Mouse (Mus musculus) liver, embryonic 13.5 days (tissue): ENCODE data around the gene Dspp. TPM values are rescaled to one million over a fixed set of nuclear protein-coding genes. Genes with fewer than 3 reads are reported as not detected.

Source experiments
- ATAC-seq: fragments of 200-750 bp; cut with Nextera tagmentation; 2 replicates; pipeline ENCODE4 v1.8.0; 2017; ENCODE audit warnings: low read depth, mild to moderate bottlenecking, moderate number of reproducible peaks, moderate library complexity
- DNase-seq: peaks from one replicate; pipeline ENCODE4 v3.0.0; 2022
- H3K27ac ChIP-seq: fragments of 300-500 bp; sonication (generic); 2 replicates; pipeline ENCODE4 v1.5.1; 2015; ENCODE audit warnings: moderate library complexity, mild to moderate bottlenecking, inconsistent platforms
- H3K27me3 ChIP-seq: fragments of 300-500 bp; sonication (generic); 2 replicates; pipeline ENCODE4 v1.6.1; 2015; ENCODE audit warnings: mild to moderate bottlenecking, inconsistent platforms
- H3K36me3 ChIP-seq: fragments of 300-500 bp; sonication (generic); 2 replicates; pipeline ENCODE4 v1.6.1; 2015; ENCODE audit warnings: mild to moderate bottlenecking, inconsistent platforms
- H3K4me1 ChIP-seq: fragments of 300-500 bp; sonication (generic); replicated peaks from 2 replicates; pipeline ENCODE4 v1.6.1; 2015; ENCODE audit warnings: inconsistent platforms
- H3K4me2 ChIP-seq: fragments of 300-500 bp; sonication (generic); 2 replicates; pipeline ENCODE4 v1.6.1; 2015; ENCODE audit warnings: inconsistent platforms, mild to moderate bottlenecking, moderate library complexity
- H3K4me3 ChIP-seq: fragments of 300-500 bp; sonication (generic); replicated peaks from 2 replicates; pipeline ENCODE4 v1.5.1; 2015; ENCODE audit warnings: mild to moderate bottlenecking, inconsistent platforms
- H3K9ac ChIP-seq: fragments of 300-500 bp; sonication (generic); 2 replicates; pipeline ENCODE4 v1.6.1; 2015; ENCODE audit warnings: mild to moderate bottlenecking, inconsistent platforms
- H3K9me3 ChIP-seq: fragments of 300-500 bp; sonication (generic); replicated peaks from 2 replicates; pipeline ENCODE4 v1.6.1; 2016; ENCODE audit warnings: inconsistent platforms
- WGBS: fragments of 180-500 bp; shearing (Covaris S2); methylation state at CpG from one replicate; pipeline ENCODE4 v1.1.7; 2015; ENCODE audit not compliant: insufficient replicate concordance; 5-methylcytosine and 5-hydroxymethylcytosine counted together
- polyA plus RNA-seq: library from polyadenylated mRNA; unstranded; fragments of >200 nt; fragmentation: Nextera tagmentation; extraction: Ambion mirVana; gene quantifications from 2 replicates; pipeline ENCODE4 v1.2.1, GENCODE M21; 2015

The Dspp gene
- polyA plus RNA-seq, 1 experiment from 2014 or later = not detected

GRCm38 (mm10) chr5:104149349-104149748 is 21.2 kb upstream of the Dspp start:
- no peaks in the 10 kb centered on the region for H3K27me3 ChIP-seq
- no peak overlapping the region for H3K27ac ChIP-seq
- ATAC-seq (no peak; the same call in 1 of the 2 replicates), DNase-seq (no peak)
- H3K4me1 ChIP-seq = no peaks in the 10 kb centered on the region
- H3K9ac ChIP-seq = no peak overlapping the region
- H3K36me3 ChIP-seq = no peaks in the 10 kb centered on the region
- H3K4me3 ChIP-seq = no peak overlapping the region
- no peak overlapping the region for H3K4me2 ChIP-seq
- WGBS = 22% methylated on average over 7 of the region's 7 CpGs
- no peaks in the 10 kb centered on the region for H3K9me3 ChIP-seq

GRCm38 (mm10) chr5:104150196-104150595 is 20.3 kb upstream of the Dspp start:
- no peak for ATAC-seq
- H3K9ac ChIP-seq = no peak overlapping the region
- WGBS = 75% methylated on average over 6 of the region's 6 CpGs

GRCm38 (mm10) chr5:104157701-104158100 is 12.8 kb upstream of the Dspp start:
- Histone ChIP-seq H3K4me1 (no peaks in the 10 kb centered on the region), H3K27ac (no peak overlapping the region), H3K4me3 (no peak overlapping the region), H3K9me3 (no peaks in the 10 kb centered on the region), H3K4me2 (no peak overlapping the region), H3K27me3 (no peaks in the 10 kb centered on the region), H3K36me3 (no peaks in the 10 kb centered on the region), H3K9ac (no peak overlapping the region)
- DNase-seq = no peak
- ATAC-seq = no peak
- WGBS = 67% methylated on average over 7 of the region's 7 CpGs

More at GRCm38 (mm10) chr5:104150196-104150595, 20.3 kb upstream of the Dspp start:
- Histone ChIP-seq H3K27me3 (no peaks in the 10 kb centered on the region), H3K4me2 (no peak overlapping the region), H3K9me3 (no peaks in the 10 kb centered on the region), H3K36me3 (no peaks in the 10 kb centered on the region), H3K4me1 (no peaks in the 10 kb centered on the region), H3K27ac (no peak overlapping the region), H3K4me3 (no peak overlapping the region)
- no peak for DNase-seq

GRCm38 (mm10) chr5:104158332-104159052 is 12.0 kb upstream of the Dspp start:
- Histone ChIP-seq H3K4me2 (no peak overlapping the region), H3K27ac (no peak overlapping the region), H3K9me3 (no peaks in the 10 kb centered on the region), H3K36me3 (no peaks in the 10 kb centered on the region), H3K4me3 (no peak overlapping the region), H3K27me3 (no peaks in the 10 kb centered on the region), H3K4me1 (no peaks in the 10 kb centered on the region), H3K9ac (no peak overlapping the region)
- 62% methylated on average over 7 of the region's 7 CpGs for WGBS
- DNase-seq = no peak
- no peak for ATAC-seq

- Histone ChIP-seq H3K9me3 (no peaks in the 10 kb centered on the region), H3K9ac (no peak overlapping the region), H3K36me3 (no peaks in the 10 kb centered on the region), H3K27me3 (no peaks in the 10 kb centered on the region), H3K4me2 (no peak overlapping the region), H3K4me3 (no peak overlapping the region), H3K4me1 (no peaks in the 10 kb centered on the region), H3K27ac (no peak overlapping the region)
- DNase-seq = no peak
- no peak for ATAC-seq
- 66% methylated on average over 3 of the region's 3 CpGs for WGBS
These were observed 9.9 kb upstream of the Dspp start for GRCm38 (mm10) chr5:104160581-104160980.

GRCm38 (mm10) chr5:104161390-104161789 is 9.1 kb upstream of the Dspp start:
- WGBS = 44% methylated on average over 1 of the region's 1 CpGs
- H3K4me1 ChIP-seq = no peaks in the 10 kb centered on the region
- no peaks in the 10 kb centered on the region for H3K36me3 ChIP-seq
- ATAC-seq (no peak), DNase-seq (no peak)
- no peak overlapping the region for H3K9ac ChIP-seq
- H3K27me3 ChIP-seq = no peaks in the 10 kb centered on the region
- H3K4me3 ChIP-seq = no peak overlapping the region
- H3K9me3 ChIP-seq = no peaks in the 10 kb centered on the region
- H3K27ac ChIP-seq = no peak overlapping the region
- no peak overlapping the region for H3K4me2 ChIP-seq

GRCm38 (mm10) chr5:104163536-104163935 is 7.0 kb upstream of the Dspp start:
- H3K27me3 ChIP-seq = no peaks in the 10 kb centered on the region
- no peak overlapping the region for H3K27ac ChIP-seq
- H3K4me3 ChIP-seq = no peak overlapping the region
- H3K9me3 ChIP-seq = no peaks in the 10 kb centered on the region
- no peak for ATAC-seq
- H3K4me1 ChIP-seq = no peaks in the 10 kb centered on the region
- H3K9ac ChIP-seq = no peak overlapping the region
- no peak overlapping the region for H3K4me2 ChIP-seq
- 68% methylated on average over 4 of the region's 4 CpGs for WGBS
- no peaks in the 10 kb centered on the region for H3K36me3 ChIP-seq
- no peak for DNase-seq

- H3K4me1 ChIP-seq = no peaks in the 10 kb centered on the region
- H3K4me3 ChIP-seq = no peak overlapping the region
- H3K27me3 ChIP-seq = no peaks in the 10 kb centered on the region
- 69% methylated on average over 6 of the region's 6 CpGs for WGBS
- no peaks in the 10 kb centered on the region for H3K9me3 ChIP-seq
- H3K9ac ChIP-seq = no peak overlapping the region
- no peaks in the 10 kb centered on the region for H3K36me3 ChIP-seq
- ATAC-seq = no peak
- no peak for DNase-seq
- H3K4me2 ChIP-seq = no peak overlapping the region
- H3K27ac ChIP-seq = no peak overlapping the region
These were observed 2.6 kb downstream of the Dspp start for GRCm38 (mm10) chr5:104173094-104173493.

GRCm38 (mm10) chr5:104183743-104184142 is 13.2 kb downstream of the Dspp start:
- Histone ChIP-seq H3K4me2 (no peak overlapping the region), H3K27ac (no peak overlapping the region), H3K9me3 (no peaks in the 10 kb centered on the region), H3K36me3 (no peaks in the 10 kb centered on the region), H3K9ac (no peak overlapping the region), H3K27me3 (no peaks in the 10 kb centered on the region), H3K4me1 (no peaks in the 10 kb centered on the region), H3K4me3 (no peak overlapping the region)
- ATAC-seq (no peak), DNase-seq (no peak)
- 50% methylated on average over 1 of the region's 1 CpGs for WGBS

GRCm38 (mm10) chr5:104187281-104187680 is 16.8 kb downstream of the Dspp start:
- WGBS = 46% methylated on average over 3 of the region's 3 CpGs
- no peak for ATAC-seq
- Histone ChIP-seq H3K4me1 (no peaks in the 10 kb centered on the region), H3K27me3 (no peaks in the 10 kb centered on the region), H3K4me3 (no peak overlapping the region), H3K9me3 (no peaks in the 10 kb centered on the region), H3K9ac (no peak overlapping the region), H3K36me3 (no peaks in the 10 kb centered on the region), H3K4me2 (no peak overlapping the region), H3K27ac (no peak overlapping the region)
- DNase-seq = no peak

GRCm38 (mm10) chr5:104195086-104195485 is 24.6 kb downstream of the Dspp start:
- WGBS = 82% methylated on average over 1 of the region's 1 CpGs
- ATAC-seq (no peak), DNase-seq (no peak)
- Histone ChIP-seq H3K4me1 (no peaks in the 10 kb centered on the region), H3K27ac (no peak overlapping the region), H3K9me3 (no peaks in the 10 kb centered on the region), H3K4me2 (no peak overlapping the region), H3K4me3 (no peak overlapping the region), H3K36me3 (no peaks in the 10 kb centered on the region), H3K27me3 (no peaks in the 10 kb centered on the region), H3K9ac (no peak overlapping the region)
